Mouse (Mus musculus): ENCODE results near the gene Gpr4.

DNA sequence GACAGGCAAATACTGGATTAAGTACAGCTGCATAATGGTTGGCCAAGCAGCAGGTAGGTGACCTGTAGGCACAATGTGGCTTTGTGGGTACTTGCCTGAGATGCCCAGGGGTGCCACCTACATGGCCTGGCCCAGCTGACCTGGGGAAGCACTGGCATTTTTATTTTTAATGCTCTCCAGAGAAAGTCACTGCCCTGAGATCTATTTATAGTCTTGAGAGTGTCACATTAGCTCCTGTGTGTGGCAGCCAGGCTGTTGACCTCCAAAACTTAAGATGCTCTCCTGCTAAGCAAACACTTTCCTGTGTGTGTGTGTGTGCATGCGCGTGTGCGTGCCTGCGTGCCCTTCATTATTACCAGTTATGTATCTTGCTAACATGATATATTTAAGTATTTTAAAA lies 26.0 kb downstream of the Gpr4 start:
- TF ChIP-seq CTCF (IDR thresholded peaks at IDR 0.05; ENCODE audit: borderline replicate concordance, extremely low read depth, insufficient read depth, insufficient read length) (no peak), POLR2A (IDR thresholded peaks at IDR 0.05; ENCODE audit: borderline replicate concordance, extremely low read depth, insufficient read depth, insufficient read length, poor library complexity, severe bottlenecking) (no peak)
